Mouse (Mus musculus) lung, postnatal 4 days (tissue): ENCODE measurements around the gene Hist1h1a.

Experiments
- DNase-seq, 2 experiments: peaks; one replicate each; pipeline ENCODE4 v3.0.0; 2021

Hist1h1a gene

GRCm38 (mm10) chr13:23744421-23745380 lies 18.8 kb upstream of the Hist1h1a start:
- no peak for DNase-seq

DNA sequence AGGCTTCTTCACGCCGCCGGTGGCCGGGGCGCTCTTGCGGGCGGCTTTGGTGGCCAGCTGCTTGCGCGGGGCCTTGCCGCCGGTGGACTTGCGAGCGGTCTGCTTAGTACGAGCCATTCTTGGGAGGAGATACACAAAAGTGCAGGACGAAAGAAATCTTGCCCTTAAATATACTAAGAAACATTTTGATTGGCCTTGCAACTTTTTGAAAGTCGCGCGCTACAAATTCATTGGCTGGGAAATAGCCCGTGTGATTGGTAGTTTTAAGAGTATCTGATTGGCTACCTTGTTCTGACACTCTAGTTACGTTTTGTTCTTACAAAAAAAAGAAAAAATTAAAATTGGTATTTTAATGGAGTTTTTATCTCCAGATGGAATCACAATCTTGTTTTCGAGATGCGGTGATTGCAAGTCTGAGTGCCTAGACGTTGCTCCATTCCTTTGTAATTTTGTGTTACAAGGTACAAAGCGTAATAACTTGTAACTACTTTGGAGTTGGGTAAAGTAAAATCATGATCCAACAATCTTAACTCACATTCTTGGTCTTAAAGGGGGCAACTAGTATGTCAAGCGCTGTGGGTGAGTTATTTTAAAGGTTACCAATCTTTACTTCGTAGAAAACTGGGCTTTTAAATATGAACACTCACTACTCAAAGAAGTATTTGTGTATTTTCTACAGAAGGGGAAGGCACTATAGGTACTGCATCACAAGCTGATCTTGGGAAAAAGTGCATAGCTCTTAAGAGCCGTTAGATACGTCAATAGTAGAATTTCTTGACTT lies 17.9 kb upstream of the Hist1h1a start, which contains the start of gene Hist1h3c:
TSS of gene Hist1h3c (minus strand) at position 222 of the 781 bp plus-strand sequence.
- DNase-seq: peak; percentile 78 to 89

- peak; percentile 83 to 84 for DNase-seq
These were observed 17.0 kb upstream of the Hist1h1a start, which contains the start of gene Hist1h2bb for GRCm38 (mm10) chr13:23746201-23747080. TSS of gene Hist1h2bb (plus strand) at chr13:23746734.

GRCm38 (mm10) chr13:23747081-23747891 lies 16.2 kb upstream of the Hist1h1a start:
- no peak for DNase-seq

- DNase-seq: no peak
These were observed 15.6 kb upstream of the Hist1h1a start for GRCm38 (mm10) chr13:23747892-23748288.

- DNase-seq: no peak
These were observed 13.8 kb upstream of the Hist1h1a start for GRCm38 (mm10) chr13:23749563-23750121.

GRCm38 (mm10) chr13:23750839-23751477 lies 12.5 kb upstream of the Hist1h1a start, which contains the start of gene Hist1h2ab:
TSS of gene Hist1h2ab (plus strand) at chr13:23751126.
- peak; percentile 57 to 68 for DNase-seq

DNA sequence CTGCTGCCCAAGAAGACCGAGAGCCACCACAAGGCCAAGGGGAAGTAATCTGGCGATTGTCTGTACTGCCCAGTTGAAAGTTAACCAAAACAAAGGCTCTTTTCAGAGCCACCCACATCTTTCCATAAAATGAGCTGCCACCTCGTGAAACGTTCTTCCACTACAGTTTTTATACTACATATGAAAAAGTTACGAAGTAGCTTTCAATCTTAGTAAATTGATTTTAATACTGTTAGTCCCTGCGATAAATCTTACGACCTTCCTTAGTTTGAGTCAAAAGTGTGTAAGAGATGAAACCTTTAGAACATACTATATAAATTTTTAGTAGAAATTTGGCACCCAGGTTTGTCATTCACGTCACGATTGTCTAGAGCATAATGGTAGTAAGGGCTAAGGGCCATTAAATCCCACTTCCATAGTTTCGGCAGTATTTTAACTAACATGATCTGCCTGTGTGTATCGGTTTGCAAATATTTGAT lies 11.9 kb upstream of the Hist1h1a start:
- peak in 1 of 2 experiments; percentile 28 for DNase-seq

- peak; percentile 87 to 90 for DNase-seq
These were observed 11.3 kb upstream of the Hist1h1a start, which contains the start of gene Hist1h3b for GRCm38 (mm10) chr13:23752067-23752741. TSS of gene Hist1h3b (plus strand) at chr13:23752267.

GRCm38 (mm10) chr13:23752742-23753172 lies 10.7 kb upstream of the Hist1h1a start:
- no peak for DNase-seq

DNA sequence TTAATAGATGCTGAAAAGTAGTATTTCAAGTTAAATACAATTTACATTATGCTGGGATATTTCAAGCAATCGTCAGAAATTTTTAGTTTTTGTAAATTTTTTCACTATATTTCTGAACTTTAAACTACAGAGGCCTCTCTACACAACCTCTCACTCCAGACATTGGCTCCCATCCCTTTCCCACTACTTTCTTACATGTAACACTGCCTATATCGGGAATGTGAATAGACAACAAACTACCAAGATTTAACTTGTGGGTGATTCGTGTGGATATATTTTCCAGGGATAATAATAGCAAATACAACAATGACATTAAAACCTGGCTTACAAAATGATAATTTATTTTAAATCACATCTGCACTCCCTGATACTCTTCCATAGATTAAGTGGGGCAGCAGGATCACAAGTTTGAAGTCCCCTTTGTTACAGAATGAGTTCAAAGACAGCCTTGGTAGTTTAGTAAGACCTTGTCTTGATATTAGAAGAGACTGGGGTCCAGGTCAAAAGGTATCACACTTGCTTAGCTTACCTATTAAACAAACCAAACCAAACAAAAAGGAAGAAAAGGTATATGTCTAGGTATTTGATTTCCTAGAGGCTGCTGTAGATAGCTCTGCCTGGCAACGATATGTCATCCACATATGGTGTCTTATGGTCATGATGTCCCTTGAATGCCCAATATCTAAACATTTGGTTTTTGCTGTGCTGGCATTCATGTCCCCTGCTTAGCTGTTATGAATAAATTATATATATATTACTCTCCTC lies 10.0 kb upstream of the Hist1h1a start:
- DNase-seq: no peak

DNA sequence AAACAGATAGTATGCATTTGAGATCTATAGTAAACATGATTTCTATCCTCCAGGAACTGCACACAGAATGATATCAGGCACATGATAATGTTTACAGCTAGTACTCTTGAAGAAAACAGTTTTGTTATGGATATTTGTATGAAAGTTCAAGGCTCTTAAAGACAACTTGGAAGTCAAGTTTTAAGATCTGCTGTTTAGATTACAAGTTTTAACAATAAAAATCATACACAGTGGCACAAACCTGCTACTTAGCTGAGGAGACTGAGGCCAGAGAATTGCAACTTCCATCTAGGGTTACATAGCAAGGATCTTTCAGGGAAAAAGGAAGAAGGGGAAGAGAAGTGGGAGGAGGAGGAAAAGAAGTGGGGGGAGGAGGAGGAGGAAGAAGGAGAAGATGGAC lies 8.5 kb upstream of the Hist1h1a start:
- DNase-seq: no peak

DNA sequence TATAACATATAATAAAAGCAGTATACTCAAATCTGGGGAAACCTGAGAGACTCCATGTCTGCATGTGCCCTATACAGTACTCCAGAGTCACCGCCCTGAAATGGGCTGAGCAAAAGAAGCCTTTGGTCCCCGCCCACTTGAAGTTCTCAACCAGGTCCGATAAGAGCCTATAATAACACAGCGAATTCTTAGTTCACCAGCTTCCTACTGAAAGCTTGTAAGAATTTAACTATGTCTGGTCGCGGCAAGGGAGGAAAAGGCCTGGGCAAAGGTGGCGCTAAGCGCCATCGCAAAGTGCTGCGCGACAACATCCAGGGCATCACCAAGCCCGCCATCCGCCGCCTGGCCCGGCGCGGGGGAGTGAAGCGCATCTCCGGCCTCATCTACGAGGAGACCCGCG lies 6.7 kb upstream of the Hist1h1a start, which contains the start of gene Hist1h4b:
TSS of gene Hist1h4b (plus strand) at position 224 of the 400 bp plus-strand sequence.
- peak; percentile 85 to 92 for DNase-seq

DNA sequence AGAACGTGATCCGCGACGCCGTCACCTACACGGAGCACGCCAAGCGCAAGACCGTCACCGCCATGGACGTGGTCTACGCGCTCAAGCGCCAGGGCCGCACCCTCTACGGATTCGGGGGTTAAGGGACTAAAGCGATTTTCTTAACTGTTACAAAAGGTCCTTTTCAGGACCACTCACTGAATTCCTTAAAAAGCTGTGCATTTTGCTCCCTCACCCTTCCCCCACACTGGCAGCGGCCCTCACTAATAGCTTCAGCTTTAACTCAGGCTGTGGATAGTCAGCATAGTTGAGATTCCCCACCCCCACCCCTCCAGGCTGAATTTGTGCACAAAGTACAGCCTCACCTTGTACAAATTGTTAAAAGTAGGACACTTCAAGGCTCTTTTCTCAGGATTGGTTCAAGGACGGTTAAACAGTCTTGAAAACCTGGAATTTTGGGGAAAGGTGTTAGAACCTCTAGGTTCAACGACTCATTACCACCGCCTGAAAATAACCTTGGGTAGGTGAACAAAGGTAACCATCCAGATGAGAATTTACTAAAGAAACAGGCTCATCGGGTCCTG lies 6.2 kb upstream of the Hist1h1a start:
- no peak for DNase-seq

- DNase-seq: no peak
These were observed 5.5 kb upstream of the Hist1h1a start for GRCm38 (mm10) chr13:23757921-23758320.

GRCm38 (mm10) chr13:23759251-23759771 lies 4.2 kb upstream of the Hist1h1a start:
- no peak for DNase-seq

GRCm38 (mm10) chr13:23759916-23760239 lies 3.6 kb upstream of the Hist1h1a start:
- DNase-seq: no peak
